Mouse (Mus musculus) MEL-GATA-1-ER (cell line): ENCODE results near the gene Cacna1a.

Experiments used
- DNase-seq: peaks from one replicate; pipeline ENCODE4 v3.0.0-alpha.2; 2012; ENCODE audit warnings: low read depth; ENCODE audit errors: extremely low read depth

Gene Cacna1a

GRCm38 (mm10) chr8:84533341-84533740, 145.1 kb downstream of the Cacna1a start:
- no peak for DNase-seq

- DNase-seq: no peak
Observed at GRCm38 (mm10) chr8:84536917-84537316, 148.7 kb downstream of the Cacna1a start.

GRCm38 (mm10) chr8:84539376-84539775, 151.1 kb downstream of the Cacna1a start:
- no peak for DNase-seq

- no peak for DNase-seq
Observed at GRCm38 (mm10) chr8:84542481-84542880, 154.2 kb downstream of the Cacna1a start.

- no peak for DNase-seq
Observed at GRCm38 (mm10) chr8:84545522-84545921, 157.3 kb downstream of the Cacna1a start.

- no peak for DNase-seq
Observed at GRCm38 (mm10) chr8:84552457-84552856, 164.2 kb downstream of the Cacna1a start.

- no peak for DNase-seq
Observed at GRCm38 (mm10) chr8:84553106-84553505, 164.9 kb downstream of the Cacna1a start.

- no peak for DNase-seq
Observed at GRCm38 (mm10) chr8:84553617-84554016, 165.4 kb downstream of the Cacna1a start.

- DNase-seq: no peak
Observed at GRCm38 (mm10) chr8:84554301-84555027, 166.2 kb downstream of the Cacna1a start.

GRCm38 (mm10) chr8:84555269-84555668, 167.0 kb downstream of the Cacna1a start:
- no peak for DNase-seq

GRCm38 (mm10) chr8:84557936-84558335, 169.7 kb downstream of the Cacna1a start:
- DNase-seq: no peak

GRCm38 (mm10) chr8:84559121-84559604, 170.9 kb downstream of the Cacna1a start:
- no peak for DNase-seq

- no peak for DNase-seq
Observed at GRCm38 (mm10) chr8:84561698-84562097, 173.5 kb downstream of the Cacna1a start.

GRCm38 (mm10) chr8:84564042-84564441, 175.8 kb downstream of the Cacna1a start:
- DNase-seq: no peak

- DNase-seq: no peak
Observed at GRCm38 (mm10) chr8:84565577-84566360, 177.5 kb downstream of the Cacna1a start.

- peak; percentile 49 for DNase-seq
Observed at GRCm38 (mm10) chr8:84566816-84567413, 178.7 kb downstream of the Cacna1a start.

GRCm38 (mm10) chr8:84567541-84567940, 179.3 kb downstream of the Cacna1a start:
- DNase-seq: peak; percentile 82

GRCm38 (mm10) chr8:84568737-84569136, 180.5 kb downstream of the Cacna1a start:
- peak; percentile 87 for DNase-seq

GRCm38 (mm10) chr8:84569921-84570673, 181.9 kb downstream of the Cacna1a start:
- peak; percentile 64 for DNase-seq

GRCm38 (mm10) chr8:84577432-84577831, 189.2 kb downstream of the Cacna1a start:
- DNase-seq: no peak

- peak; percentile 18 for DNase-seq
Observed at GRCm38 (mm10) chr8:84579595-84579994, 191.4 kb downstream of the Cacna1a start.
